Mouse (Mus musculus): ENCODE measurements around the gene Gm3373. TPM values are rescaled to one million over a fixed set of nuclear protein-coding genes. Genes with fewer than 3 reads are reported as not detected.
"Not testable (repeated sequence)": the region's sequence is repeated elsewhere in the genome, so short reads cannot be mapped to it uniquely, and the experiment has no call there.

Gene Gm3373
- total RNA-seq (2014; fragmentation: Nextera tagmentation) (not detected in 2 replicates), total RNA-seq (2017) (0.23 and 1.1 TPM in 2 replicates), polyA plus RNA-seq (2012) (not detected in 2 replicates)

GRCm38 (mm10) chr14:5741477-5741876 lies at the start of gene Gm3373:
Gene Gm3373, minus strand, starts transcription at chr14:5741577.
- not testable (repeated sequence) for DNase-seq (ENCODE audit: low spot score); H3K27me3 ChIP-seq (ENCODE audit: insufficient read depth, low read length); H3K4me3 ChIP-seq (ENCODE audit: low read depth, low read length); H3K36me3 ChIP-seq (replicated peaks); ATAC-seq (ENCODE audit: extremely low read depth, insufficient number of reproducible peaks, low FRiP score, poor library complexity, severe bottlenecking); H3K4me1 ChIP-seq (ENCODE audit: insufficient read depth, low read depth, low read length); H3K9me3 ChIP-seq (replicated peaks)

GRCm38 (mm10) chr14:5687357-5687756 lies 54.0 kb downstream of the Gm3373 start, which contains the start of gene Gm9603:
Gene Gm9603, minus strand, starts transcription at chr14:5687457.
- ATAC-seq (ENCODE audit: extremely low read depth, insufficient number of reproducible peaks, low FRiP score, poor library complexity, severe bottlenecking), result not testable (repeated sequence)

More at GRCm38 (mm10) chr14:5687357-5687756, 54.0 kb downstream of the Gm3373 start, which contains the start of gene Gm9603:
- not testable (repeated sequence) for H3K9me3 ChIP-seq (replicated peaks); H3K4me3 ChIP-seq (ENCODE audit: low read depth, low read length); DNase-seq (ENCODE audit: low spot score); H3K27me3 ChIP-seq (ENCODE audit: insufficient read depth, low read length); H3K36me3 ChIP-seq (replicated peaks); H3K4me1 ChIP-seq (ENCODE audit: insufficient read depth, low read depth, low read length)

Other genes with a start within 250 kb of the Gm3373 start
- gene Gm3488, start 239.9 kb downstream of the Gm3373 start, total RNA-seq (2014; fragmentation: Nextera tagmentation), result not detected in 2 replicates
- gene Gm3488, start 239.9 kb downstream of the Gm3373 start, total RNA-seq (2017), result not detected in 2 replicates
- not detected in 2 replicates for gene Gm3488, start 239.9 kb downstream of the Gm3373 start, polyA plus RNA-seq (2012)
- gene Gm3532, start 203.1 kb downstream of the Gm3373 start, total RNA-seq (2014; fragmentation: Nextera tagmentation), result not detected in 2 replicates
- not detected in 2 replicates for gene Gm3532, start 203.1 kb downstream of the Gm3373 start, total RNA-seq (2017)
- not detected in 2 replicates for gene Gm3532, start 203.1 kb downstream of the Gm3373 start, polyA plus RNA-seq (2012)
- gene Gm8265, start 108.5 kb downstream of the Gm3373 start, total RNA-seq (2014; fragmentation: Nextera tagmentation), result not detected in 2 replicates
- gene Gm8265, start 108.5 kb downstream of the Gm3373 start, total RNA-seq (2017), result not detected in 2 replicates
- not detected in 2 replicates for gene Gm8265, start 108.5 kb downstream of the Gm3373 start, polyA plus RNA-seq (2012)
- gene Gm9603, start 54.1 kb downstream of the Gm3373 start, total RNA-seq (2014; fragmentation: Nextera tagmentation), result not detected in 2 replicates
- 0.17 TPM in 1 of 2 replicates, not detected in the other for gene Gm9603, start 54.1 kb downstream of the Gm3373 start, total RNA-seq (2017)
- gene Gm9603, start 54.1 kb downstream of the Gm3373 start, polyA plus RNA-seq (2012), result not detected in 2 replicates
- not detected in 2 replicates for gene Gm3383, start 66.4 kb upstream of the Gm3373 start, total RNA-seq (2014; fragmentation: Nextera tagmentation)
- 0.12 TPM in 1 of 2 replicates, not detected in the other for gene Gm3383, start 66.4 kb upstream of the Gm3373 start, total RNA-seq (2017)
- not detected in 2 replicates for gene Gm3383, start 66.4 kb upstream of the Gm3373 start, polyA plus RNA-seq (2012)
- gene Gm3424, start 88.8 kb upstream of the Gm3373 start, total RNA-seq (2014; fragmentation: Nextera tagmentation), result not detected in 2 replicates
- not detected in 2 replicates for gene Gm3424, start 88.8 kb upstream of the Gm3373 start, total RNA-seq (2017)
- gene Gm3424, start 88.8 kb upstream of the Gm3373 start, polyA plus RNA-seq (2012), result not detected in 2 replicates
- not detected in 2 replicates for gene Gm8237, start 138.8 kb upstream of the Gm3373 start, total RNA-seq (2014; fragmentation: Nextera tagmentation)
- gene Gm8237, start 138.8 kb upstream of the Gm3373 start, total RNA-seq (2017), result not detected in 2 replicates
- not detected in 2 replicates for gene Gm8237, start 138.8 kb upstream of the Gm3373 start, polyA plus RNA-seq (2012)
- gene Gm3248, start 220.2 kb upstream of the Gm3373 start, total RNA-seq (2014; fragmentation: Nextera tagmentation), result not detected in 2 replicates
- gene Gm3248, start 220.2 kb upstream of the Gm3373 start, total RNA-seq (2017), result not detected in 2 replicates
- gene Gm3248, start 220.2 kb upstream of the Gm3373 start, polyA plus RNA-seq (2012), result not detected in 2 replicates
- not detected in 2 replicates for gene Gm3453, start 237.6 kb upstream of the Gm3373 start, total RNA-seq (2014; fragmentation: Nextera tagmentation)
- gene Gm3453, start 237.6 kb upstream of the Gm3373 start, total RNA-seq (2017), result 0.16 and 0.41 TPM in 2 replicates
- not detected in 2 replicates for gene Gm3453, start 237.6 kb upstream of the Gm3373 start, polyA plus RNA-seq (2012)